Mouse (Mus musculus): ENCODE results near the gene Dpep1.
"Not testable (repeated sequence)": the region's sequence is repeated elsewhere in the genome, so short reads cannot be mapped to it uniquely, and the experiment has no call there.

The Dpep1 gene

GRCm38 (mm10) chr8:123185566-123186409 is at the start of gene Dpep1:
Gene Dpep1 (plus strand): TSS chr8:123186242.
- no peak for DNase-seq

GRCm38 (mm10) chr8:123136287-123136686 is 49.8 kb upstream of the Dpep1 start:
- no peak for DNase-seq

GRCm38 (mm10) chr8:123137645-123138077 is 48.4 kb upstream of the Dpep1 start:
- peak in 1 of 2 experiments; percentile 19 for DNase-seq

GRCm38 (mm10) chr8:123138741-123139140 is 47.3 kb upstream of the Dpep1 start:
- no peak for DNase-seq

- peak; percentile 75 to 86 for DNase-seq
Measured at GRCm38 (mm10) chr8:123141741-123142462, 44.1 kb upstream of the Dpep1 start.

GRCm38 (mm10) chr8:123145279-123145678 is 40.8 kb upstream of the Dpep1 start:
- no peak for DNase-seq

- DNase-seq: no peak
Measured at GRCm38 (mm10) chr8:123146390-123146789, 39.7 kb upstream of the Dpep1 start.

- DNase-seq: no peak
Measured at GRCm38 (mm10) chr8:123150737-123151171, 35.3 kb upstream of the Dpep1 start.

- DNase-seq: peak; percentile 43 to 53
Measured at GRCm38 (mm10) chr8:123155177-123155576, 30.9 kb upstream of the Dpep1 start.

- DNase-seq: no peak
Measured at GRCm38 (mm10) chr8:123156070-123156773, 29.8 kb upstream of the Dpep1 start.

- DNase-seq: no peak
Measured at GRCm38 (mm10) chr8:123157888-123158465, 28.1 kb upstream of the Dpep1 start, which contains the start of gene Sult5a1. Gene Sult5a1 (minus strand): TSS chr8:123158315.

- DNase-seq: no peak
Measured at GRCm38 (mm10) chr8:123181391-123181790, 4.7 kb upstream of the Dpep1 start.

- DNase-seq: no peak
Measured at GRCm38 (mm10) chr8:123188006-123188405, 2.0 kb downstream of the Dpep1 start.

GRCm38 (mm10) chr8:123188841-123189240 is 2.8 kb downstream of the Dpep1 start:
- DNase-seq: no peak

- DNase-seq: peak; percentile 60 to 81
Measured at GRCm38 (mm10) chr8:123190678-123191077, 4.6 kb downstream of the Dpep1 start.

GRCm38 (mm10) chr8:123191908-123192307 is 5.9 kb downstream of the Dpep1 start:
- no peak for DNase-seq

- no peak for DNase-seq
Measured at GRCm38 (mm10) chr8:123193771-123194170, 7.7 kb downstream of the Dpep1 start.

- DNase-seq: not testable (repeated sequence)
Measured at GRCm38 (mm10) chr8:123197016-123197415, 11.0 kb downstream of the Dpep1 start.

GRCm38 (mm10) chr8:123199864-123200263 is 13.8 kb downstream of the Dpep1 start:
- DNase-seq: peak in 1 of 2 experiments; percentile 1

- peak; percentile 71 to 85 for DNase-seq
Measured at GRCm38 (mm10) chr8:123202288-123202687, 16.2 kb downstream of the Dpep1 start.

- no peak for DNase-seq
Measured at GRCm38 (mm10) chr8:123203571-123203970, 17.5 kb downstream of the Dpep1 start.

GRCm38 (mm10) chr8:123211876-123212275 is 25.8 kb downstream of the Dpep1 start:
- no peak for DNase-seq

Measured in cerebellum, postnatal 25 days (tissue).